Mouse (Mus musculus) layer of hippocampus, adult 9-10 months (tissue): ENCODE measurements at regions not wholly inside any gene's neighbourhood (a gene's known extent, or its start where the extent isn't known, plus 50 kb on each side); places are given as distances from the start of the nearest gene placed in this dataset.
"Not testable (repeated sequence)": the region's sequence is repeated elsewhere in the genome, so short reads cannot be mapped to it uniquely, and the experiment has no call there.

Experiments
- DNase-seq: peaks from one replicate; pipeline ENCODE4 v3.0.0; 2022; ENCODE audit warnings: low spot score

GRCm38 (mm10) chr1:35870144-35870827 is 197.9 kb upstream of the Hs6st1 start:
- no peak for DNase-seq

- DNase-seq = no peak
Measured at GRCm38 (mm10) chr1:35873038-35873437, 195.2 kb upstream of the Hs6st1 start.

- no peak for DNase-seq
Measured at GRCm38 (mm10) chr1:35875210-35875811, 192.9 kb upstream of the Hs6st1 start.

- no peak for DNase-seq
Measured at GRCm38 (mm10) chr1:35878426-35878825, 189.8 kb upstream of the Hs6st1 start.

GRCm38 (mm10) chr1:35879388-35880093 is 188.7 kb upstream of the Hs6st1 start:
- peak; percentile 82 for DNase-seq

GRCm38 (mm10) chr1:35880562-35881265 is 187.5 kb upstream of the Hs6st1 start:
- no peak for DNase-seq

- DNase-seq = no peak
Measured at GRCm38 (mm10) chr1:35881521-35881920, 186.7 kb upstream of the Hs6st1 start.

GRCm38 (mm10) chr1:35882101-35882500 is 186.1 kb upstream of the Hs6st1 start:
- no peak for DNase-seq

- no peak for DNase-seq
Measured at GRCm38 (mm10) chr1:35889731-35890499, 178.3 kb upstream of the Hs6st1 start.

- no peak for DNase-seq
Measured at GRCm38 (mm10) chr1:35890500-35890900, 177.7 kb upstream of the Hs6st1 start.

GRCm38 (mm10) chr1:35899536-35899935 is 168.7 kb upstream of the Hs6st1 start:
- no peak for DNase-seq

- DNase-seq = no peak
Measured at GRCm38 (mm10) chr1:35904001-35904547, 164.1 kb upstream of the Hs6st1 start.

GRCm38 (mm10) chr1:35913551-35913950 is 154.6 kb upstream of the Hs6st1 start:
- no peak for DNase-seq

GRCm38 (mm10) chr1:35914175-35914574 is 154.0 kb upstream of the Hs6st1 start:
- not testable (repeated sequence) for DNase-seq

- no peak for DNase-seq
Measured at GRCm38 (mm10) chr1:35915526-35915925, 152.7 kb upstream of the Hs6st1 start.

GRCm38 (mm10) chr1:35919840-35920734 is 148.1 kb upstream of the Hs6st1 start:
- no peak for DNase-seq

GRCm38 (mm10) chr1:35924796-35925195 is 143.4 kb upstream of the Hs6st1 start:
- DNase-seq = no peak

GRCm38 (mm10) chr1:35925301-35925700 is 142.9 kb upstream of the Hs6st1 start:
- DNase-seq = no peak

- no peak for DNase-seq
Measured at GRCm38 (mm10) chr1:35926191-35927048, 141.8 kb upstream of the Hs6st1 start.

GRCm38 (mm10) chr1:35927049-35927415 is 141.2 kb upstream of the Hs6st1 start:
- DNase-seq = no peak
